Mouse (Mus musculus): ENCODE measurements around the gene Ccdc162. TPM values are rescaled to one million over a fixed set of nuclear protein-coding genes. Genes with fewer than 3 reads are reported as not detected.

Gene Ccdc162
- polyA plus RNA-seq, 1 experiment from 2014 or later = 0.20 TPM

- H3K27ac ChIP-seq (ENCODE audit: low read depth) = no peak overlapping the region
- H3K27me3 ChIP-seq (ENCODE audit: insufficient read depth, low read length) = no peaks in the 10 kb centered on the region
- no peaks in the 10 kb centered on the region for H3K36me3 ChIP-seq (ENCODE audit: insufficient read depth)
- H3K9me3 ChIP-seq (ENCODE audit: low read depth, low read length) = no peaks in the 10 kb centered on the region
- no peak overlapping the region for H3K9ac ChIP-seq
- no peaks in the 10 kb centered on the region for H3K4me1 ChIP-seq (ENCODE audit: insufficient read depth)
- no peak overlapping the region for H3K4me3 ChIP-seq (ENCODE audit: low read depth, low read length)
- WGBS = 78% methylated on average over 2 of the region's 2 CpGs
- H3K4me2 ChIP-seq = no peak overlapping the region
- DNase-seq = no peak
- no peak for ATAC-seq (ENCODE audit: insufficient read depth)
- TF ChIP-seq CTCF (IDR thresholded peaks at IDR 0.05; ENCODE audit: low read depth) = no peak
These were observed 127.8 kb downstream of the Ccdc162 start for GRCm38 (mm10) chr10:41588616-41589015.

- 67% methylated on average over 18 of the region's 18 CpGs for WGBS
- H3K36me3 ChIP-seq (ENCODE audit: insufficient read depth) = no peaks in the 10 kb centered on the region
- ATAC-seq (ENCODE audit: insufficient read depth) = no peak
These were observed 129.2 kb downstream of the Ccdc162 start for GRCm38 (mm10) chr10:41586947-41587852.

DNA sequence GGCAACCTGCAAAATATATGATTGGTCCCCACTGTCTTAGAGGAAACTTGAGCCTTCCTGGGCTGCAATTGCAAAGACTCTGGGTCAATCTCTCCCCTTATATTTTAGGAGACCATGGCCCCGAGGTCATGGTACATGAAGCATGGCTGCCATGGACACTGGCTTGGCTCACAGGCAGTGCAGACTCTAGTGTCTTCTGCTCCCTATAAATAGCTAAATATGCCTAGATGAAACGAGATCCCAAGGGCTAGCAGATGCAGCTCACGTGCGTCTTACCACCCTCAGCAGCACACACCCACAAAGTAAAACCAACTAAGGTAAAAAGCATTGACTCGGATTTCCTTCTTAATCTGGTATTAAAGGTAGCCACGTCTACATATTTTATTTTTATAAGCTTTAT lies 133.1 kb downstream of the Ccdc162 start:
- Histone ChIP-seq H3K27ac (ENCODE audit: low read depth) (peak overlapping the region; percentile 15; the same call in 1 of the 2 replicates), H3K27me3 (ENCODE audit: insufficient read depth, low read length) (no peaks in the 10 kb centered on the region), H3K4me1 (ENCODE audit: insufficient read depth) (0 out of 2 replicates have a peak, but pooled peaks cover 3% of the 10 kb centered on the region), H3K4me3 (ENCODE audit: low read depth, low read length) (no peak overlapping the region), H3K36me3 (ENCODE audit: insufficient read depth) (no peaks in the 10 kb centered on the region), H3K9ac (no peak overlapping the region), H3K4me2 (no peak overlapping the region), H3K9me3 (ENCODE audit: low read depth, low read length) (no peaks in the 10 kb centered on the region)
- TF ChIP-seq CTCF (IDR thresholded peaks at IDR 0.05; ENCODE audit: low read depth) = no peak
- DNase-seq (no peak), ATAC-seq (ENCODE audit: insufficient read depth) (no peak)
- 61% methylated on average over 6 of the region's 6 CpGs for WGBS

More at GRCm38 (mm10) chr10:41586947-41587852, 129.2 kb downstream of the Ccdc162 start:
- H3K9ac ChIP-seq = no peak overlapping the region
- 0 out of 2 replicates have a peak, but pooled peaks cover 3% of the 10 kb centered on the region for H3K4me1 ChIP-seq (ENCODE audit: insufficient read depth)
- no peaks in the 10 kb centered on the region for H3K27me3 ChIP-seq (ENCODE audit: insufficient read depth, low read length)
- no peaks in the 10 kb centered on the region for H3K9me3 ChIP-seq (ENCODE audit: low read depth, low read length)
- no peak overlapping the region for H3K27ac ChIP-seq (ENCODE audit: low read depth)
- H3K4me3 ChIP-seq (ENCODE audit: low read depth, low read length) = no peak overlapping the region
- no peak for DNase-seq
- no peak overlapping the region for H3K4me2 ChIP-seq
- no peak for TF ChIP-seq CTCF (IDR thresholded peaks at IDR 0.05; ENCODE audit: low read depth)

DNA sequence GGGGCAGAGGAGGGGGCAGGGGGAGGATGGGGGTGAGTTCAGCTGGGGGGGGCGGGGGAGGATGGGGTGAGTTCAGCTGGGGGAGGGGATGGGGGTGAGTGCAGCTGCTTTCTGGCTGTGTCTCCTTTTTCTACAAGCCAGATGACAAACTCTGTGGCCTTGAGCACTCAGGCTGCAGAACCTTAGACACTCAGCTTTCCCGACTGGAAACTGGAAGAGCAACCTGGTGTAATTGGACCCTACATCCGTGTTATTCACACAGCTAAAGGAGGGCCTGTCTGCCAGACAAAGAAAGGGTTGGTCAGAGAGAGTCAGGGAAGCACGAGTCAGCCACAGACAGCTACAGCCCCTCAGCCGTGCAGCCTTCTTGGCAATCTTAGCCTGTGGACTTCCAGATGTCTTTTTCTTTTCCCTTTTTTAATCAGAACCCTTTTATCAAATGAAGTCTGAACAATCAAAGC lies 133.5 kb downstream of the Ccdc162 start:
- Histone ChIP-seq H3K4me2 (no peak overlapping the region), H3K27ac (ENCODE audit: low read depth) (peak overlapping the region; percentile 15; the same call in 1 of the 2 replicates), H3K9ac (no peak overlapping the region), H3K9me3 (ENCODE audit: low read depth, low read length) (no peaks in the 10 kb centered on the region), H3K36me3 (ENCODE audit: insufficient read depth) (no peaks in the 10 kb centered on the region), H3K4me1 (ENCODE audit: insufficient read depth) (0 out of 2 replicates have a peak, but pooled peaks cover 3% of the 10 kb centered on the region), H3K4me3 (ENCODE audit: low read depth, low read length) (no peak overlapping the region), H3K27me3 (ENCODE audit: insufficient read depth, low read length) (no peaks in the 10 kb centered on the region)
- DNase-seq (peak; percentile 56), ATAC-seq (ENCODE audit: insufficient read depth) (peak; percentile 88)
- 15% methylated on average over 5 of the region's 5 CpGs for WGBS
- no peak for TF ChIP-seq CTCF (IDR thresholded peaks at IDR 0.05; ENCODE audit: low read depth)

- H3K36me3 ChIP-seq (ENCODE audit: insufficient read depth) = no peaks in the 10 kb centered on the region
- H3K4me1 ChIP-seq (ENCODE audit: insufficient read depth) = 0 out of 2 replicates have a peak, but pooled peaks cover 3% of the 10 kb centered on the region
- DNase-seq (no peak), ATAC-seq (ENCODE audit: insufficient read depth) (no peak)
- no peak overlapping the region for H3K4me2 ChIP-seq
- 62% methylated on average over 4 of the region's 4 CpGs for WGBS
- no peak overlapping the region for H3K27ac ChIP-seq (ENCODE audit: low read depth)
- no peaks in the 10 kb centered on the region for H3K9me3 ChIP-seq (ENCODE audit: low read depth, low read length)
- no peaks in the 10 kb centered on the region for H3K27me3 ChIP-seq (ENCODE audit: insufficient read depth, low read length)
- H3K9ac ChIP-seq = no peak overlapping the region
- no peak overlapping the region for H3K4me3 ChIP-seq (ENCODE audit: low read depth, low read length)
- no peak for TF ChIP-seq CTCF (IDR thresholded peaks at IDR 0.05; ENCODE audit: low read depth)
These were observed 136.0 kb downstream of the Ccdc162 start for GRCm38 (mm10) chr10:41580441-41580840.

DNA sequence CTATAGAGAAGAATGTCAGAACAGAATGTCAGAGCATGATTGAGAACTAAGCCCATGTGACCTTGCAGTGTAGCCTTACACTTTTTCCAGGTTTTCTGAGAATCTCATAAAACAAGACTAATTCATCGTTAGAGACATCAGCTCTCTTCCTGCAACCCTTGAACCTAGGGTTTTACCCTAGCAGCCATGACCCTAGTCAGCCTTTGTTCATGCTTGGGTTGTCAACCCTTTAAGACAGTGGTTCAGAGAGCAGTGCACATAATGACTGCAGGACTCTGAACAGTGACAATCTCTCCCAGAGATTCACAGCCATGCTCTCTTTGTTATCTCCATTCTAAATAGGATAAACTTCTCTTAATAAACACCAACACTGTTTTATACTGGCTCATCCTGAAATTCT lies 137.9 kb downstream of the Ccdc162 start:
- H3K4me1 ChIP-seq (ENCODE audit: insufficient read depth) = peaks cover 8% of the 10 kb centered on the region; the same call in 1 of the 2 replicates
- no peak overlapping the region for H3K9ac ChIP-seq
- H3K4me2 ChIP-seq = no peak overlapping the region
- no peaks in the 10 kb centered on the region for H3K9me3 ChIP-seq (ENCODE audit: low read depth, low read length)
- no peak for TF ChIP-seq CTCF (IDR thresholded peaks at IDR 0.05; ENCODE audit: low read depth)
- H3K27ac ChIP-seq (ENCODE audit: low read depth) = no peak overlapping the region
- DNase-seq = no peak
- no peaks in the 10 kb centered on the region for H3K36me3 ChIP-seq (ENCODE audit: insufficient read depth)
- WGBS = 69% methylated on average over 1 of the region's 1 CpGs
- ATAC-seq (ENCODE audit: insufficient read depth) = no peak
- H3K27me3 ChIP-seq (ENCODE audit: insufficient read depth, low read length) = no peaks in the 10 kb centered on the region
- no peak overlapping the region for H3K4me3 ChIP-seq (ENCODE audit: low read depth, low read length)

- no peak overlapping the region for H3K9ac ChIP-seq
- H3K4me3 ChIP-seq (ENCODE audit: low read depth, low read length) = no peak overlapping the region
- no peak overlapping the region for H3K4me2 ChIP-seq
- ATAC-seq (ENCODE audit: insufficient read depth) (no peak), DNase-seq (no peak)
- H3K36me3 ChIP-seq (ENCODE audit: insufficient read depth) = no peaks in the 10 kb centered on the region
- no peaks in the 10 kb centered on the region for H3K27me3 ChIP-seq (ENCODE audit: insufficient read depth, low read length)
- H3K9me3 ChIP-seq (ENCODE audit: low read depth, low read length) = no peaks in the 10 kb centered on the region
- TF ChIP-seq CTCF (IDR thresholded peaks at IDR 0.05; ENCODE audit: low read depth) = no peak
- H3K4me1 ChIP-seq (ENCODE audit: insufficient read depth) = peaks cover 15% of the 10 kb centered on the region
- 75% methylated on average over 7 of the region's 7 CpGs for WGBS
- H3K27ac ChIP-seq (ENCODE audit: low read depth) = no peak overlapping the region
These were observed 140.1 kb downstream of the Ccdc162 start for GRCm38 (mm10) chr10:41576328-41576833.

Measured in lung, embryonic 14.5 days (tissue).